Mouse (Mus musculus): ENCODE data around the gene Clba1. TPM values are rescaled to one million over a fixed set of nuclear protein-coding genes. Genes with fewer than 3 reads are reported as not detected.

Clba1 gene
- polyA plus RNA-seq, 1 experiment from 2014 or later: 21.1 TPM

DNA sequence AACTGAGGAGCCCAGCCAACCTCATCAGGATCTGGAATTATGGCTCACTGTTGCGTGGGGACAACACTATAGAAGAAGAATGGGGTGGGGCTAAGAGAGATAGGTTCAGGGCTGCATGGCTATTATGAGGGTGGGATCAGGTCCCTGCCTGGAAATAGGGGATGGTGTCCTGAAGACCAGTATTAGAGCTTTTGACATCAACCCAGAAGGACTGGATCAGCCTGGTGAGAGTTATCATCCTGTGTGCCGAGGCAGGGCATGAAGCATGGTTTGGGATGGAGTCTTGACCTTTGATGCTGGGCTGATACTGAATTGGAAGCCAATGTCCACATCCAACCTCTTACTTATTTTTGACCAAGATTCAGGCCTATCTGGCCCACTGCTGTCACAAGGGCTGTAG, 39.0 kb upstream of the Clba1 start:
- Histone ChIP-seq H3K9me3 (no peaks in the 10 kb centered on the region), H3K36me3 (no peaks in the 10 kb centered on the region), H3K4me2 (no peak overlapping the region), H3K27ac (replicated peaks) (no peak overlapping the region), H3K27me3 (no peaks in the 10 kb centered on the region), H3K4me1 (replicated peaks) (no peaks in the 10 kb centered on the region), H3K9ac (no peak overlapping the region), H3K4me3 (no peak overlapping the region)
- WGBS: 65% methylated on average over 2 of the region's 2 CpGs
- no peak for ATAC-seq (ENCODE audit: low read depth)

DNA sequence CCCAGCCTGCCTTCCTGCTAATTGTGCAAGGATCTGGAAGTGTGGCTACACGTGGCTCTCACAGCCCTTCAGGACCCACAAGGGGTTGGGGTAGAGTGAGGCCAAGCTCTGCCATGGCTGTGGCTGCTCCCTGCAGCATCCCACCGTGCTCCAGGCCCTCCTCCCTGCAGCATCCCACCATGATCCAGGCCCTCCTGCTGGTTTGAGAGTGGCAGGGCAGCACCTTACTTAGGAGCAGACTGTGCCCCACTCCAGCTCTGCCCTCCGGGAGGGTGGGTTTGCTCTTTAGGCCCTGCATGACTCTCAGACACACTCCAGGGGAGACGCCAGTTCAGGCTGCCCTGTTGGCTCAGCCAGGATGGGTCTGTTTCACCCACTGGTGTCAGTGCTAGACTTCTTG, 38.3 kb upstream of the Clba1 start:
- ATAC-seq (ENCODE audit: low read depth): no peak
- H3K27me3 ChIP-seq: no peaks in the 10 kb centered on the region
- WGBS: 70% methylated on average over 4 of the region's 4 CpGs

DNA sequence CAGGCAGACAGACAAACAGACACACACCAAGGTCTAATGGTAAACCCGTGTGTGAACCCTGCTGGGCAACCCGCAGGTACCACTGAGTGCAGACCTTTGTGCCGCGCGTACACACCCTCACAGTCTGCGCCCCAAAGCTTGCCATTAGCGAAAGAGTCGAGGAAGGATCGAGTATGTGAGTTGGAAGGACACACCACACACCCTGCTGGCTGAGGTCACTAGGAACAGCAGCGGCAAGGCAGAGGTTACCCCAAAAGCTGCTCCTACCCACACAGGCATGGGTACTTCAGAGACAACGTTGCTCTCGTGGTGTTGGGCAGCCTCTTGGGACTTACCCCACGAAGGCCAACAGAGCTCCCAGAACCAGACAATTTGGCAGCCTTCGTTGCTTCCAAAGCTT, 36.4 kb upstream of the Clba1 start:
- H3K36me3 ChIP-seq: no peaks in the 10 kb centered on the region
- no peak for ATAC-seq (ENCODE audit: low read depth)
- 91% methylated on average over 14 of the region's 14 CpGs for WGBS
- H3K27me3 ChIP-seq: no peaks in the 10 kb centered on the region
- H3K4me2 ChIP-seq: no peak overlapping the region
- H3K27ac ChIP-seq (replicated peaks): no peak overlapping the region
- H3K9me3 ChIP-seq: peaks cover 7% of the 10 kb centered on the region
- no peaks in the 10 kb centered on the region for H3K4me1 ChIP-seq (replicated peaks)
- H3K9ac ChIP-seq: no peak overlapping the region
- H3K4me3 ChIP-seq: no peak overlapping the region

More for the DNA sequence above, 38.3 kb upstream of the Clba1 start:
- H3K36me3 ChIP-seq: no peaks in the 10 kb centered on the region
- no peaks in the 10 kb centered on the region for H3K4me1 ChIP-seq (replicated peaks)
- no peak overlapping the region for H3K9ac ChIP-seq
- H3K4me2 ChIP-seq: no peak overlapping the region
- H3K9me3 ChIP-seq: peaks cover 4% of the 10 kb centered on the region
- no peak overlapping the region for H3K27ac ChIP-seq (replicated peaks)
- H3K4me3 ChIP-seq: no peak overlapping the region

DNA sequence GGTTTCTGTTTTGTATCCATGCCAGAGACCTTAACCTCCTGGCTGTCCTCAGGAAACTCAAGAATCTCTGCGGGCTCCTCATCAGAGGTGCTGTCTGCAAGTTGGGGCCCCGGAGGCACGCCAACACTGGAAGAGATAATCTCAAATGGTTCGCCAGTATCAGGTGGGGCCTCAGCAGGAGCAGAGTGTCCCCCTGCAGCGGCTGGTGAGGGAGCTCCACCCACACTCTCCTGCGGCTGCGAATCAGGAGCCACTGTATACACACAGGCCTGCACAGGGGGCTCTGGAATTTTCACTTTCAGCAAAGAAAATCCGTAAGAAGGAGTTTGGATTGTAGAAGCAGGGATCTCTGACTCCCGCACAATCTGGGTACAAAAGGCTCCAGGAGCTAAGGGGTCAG, 35.4 kb upstream of the Clba1 start:
- no peak overlapping the region for H3K9ac ChIP-seq
- 52% methylated on average over 9 of the region's 9 CpGs for WGBS
- ATAC-seq (ENCODE audit: low read depth): no peak
- H3K4me1 ChIP-seq (replicated peaks): no peaks in the 10 kb centered on the region
- H3K4me2 ChIP-seq: no peak overlapping the region
- H3K27me3 ChIP-seq: no peaks in the 10 kb centered on the region
- peaks cover 7% of the 10 kb centered on the region for H3K9me3 ChIP-seq
- no peak overlapping the region for H3K4me3 ChIP-seq
- no peaks in the 10 kb centered on the region for H3K36me3 ChIP-seq
- no peak overlapping the region for H3K27ac ChIP-seq (replicated peaks)

DNA sequence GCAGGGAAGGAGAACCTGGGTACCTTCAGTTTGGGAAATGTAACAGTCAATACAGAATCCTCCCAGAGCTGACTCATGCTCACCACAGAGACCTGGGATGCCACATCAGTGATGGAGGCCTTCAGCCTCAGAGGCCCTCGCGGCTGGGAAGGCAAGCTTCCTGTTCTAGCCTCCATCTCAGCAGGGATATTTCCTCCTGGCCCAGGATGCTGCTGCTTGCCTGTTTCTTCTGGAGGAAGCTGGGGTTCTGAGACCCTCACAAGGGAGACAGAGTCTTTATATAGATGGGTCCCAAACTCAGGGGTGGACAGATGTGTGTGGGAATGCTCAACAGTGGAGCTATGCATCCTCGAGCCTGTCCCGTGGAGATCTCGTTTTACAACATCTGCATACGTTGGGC, 34.7 kb upstream of the Clba1 start:
- Histone ChIP-seq H3K27ac (replicated peaks) (no peak overlapping the region), H3K36me3 (no peaks in the 10 kb centered on the region), H3K27me3 (no peaks in the 10 kb centered on the region), H3K9ac (no peak overlapping the region), H3K4me3 (no peak overlapping the region), H3K4me1 (replicated peaks) (no peaks in the 10 kb centered on the region), H3K4me2 (no peak overlapping the region), H3K9me3 (peaks cover 7% of the 10 kb centered on the region)
- no peak for ATAC-seq (ENCODE audit: low read depth)
- 83% methylated on average over 6 of the region's 6 CpGs for WGBS

DNA sequence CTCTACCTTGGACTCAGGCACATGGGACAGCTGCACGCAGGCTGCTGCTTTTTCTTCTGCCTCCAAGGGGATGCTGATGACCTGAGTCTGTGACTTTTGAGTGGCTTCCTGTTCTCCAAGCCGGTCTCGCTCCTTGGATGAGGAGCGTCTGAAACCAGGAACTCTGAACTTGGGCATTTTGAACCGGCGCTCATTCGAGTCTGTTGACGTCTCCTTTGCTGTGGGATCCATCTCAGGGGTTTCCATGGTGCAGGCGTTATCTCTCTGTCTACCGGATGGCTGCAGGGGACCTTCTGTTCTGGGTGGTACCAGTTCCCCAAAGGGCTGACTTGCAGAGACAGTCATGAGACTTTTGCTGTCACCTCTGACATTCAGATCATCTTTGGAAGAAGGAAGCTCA, 34.3 kb upstream of the Clba1 start:
- no peak for ATAC-seq (ENCODE audit: low read depth)
- Histone ChIP-seq H3K4me3 (no peak overlapping the region), H3K36me3 (no peaks in the 10 kb centered on the region), H3K27me3 (no peaks in the 10 kb centered on the region), H3K9ac (no peak overlapping the region), H3K27ac (replicated peaks) (no peak overlapping the region), H3K4me2 (no peak overlapping the region), H3K4me1 (replicated peaks) (no peaks in the 10 kb centered on the region), H3K9me3 (peaks cover 7% of the 10 kb centered on the region)
- WGBS: 88% methylated on average over 10 of the region's 10 CpGs

DNA sequence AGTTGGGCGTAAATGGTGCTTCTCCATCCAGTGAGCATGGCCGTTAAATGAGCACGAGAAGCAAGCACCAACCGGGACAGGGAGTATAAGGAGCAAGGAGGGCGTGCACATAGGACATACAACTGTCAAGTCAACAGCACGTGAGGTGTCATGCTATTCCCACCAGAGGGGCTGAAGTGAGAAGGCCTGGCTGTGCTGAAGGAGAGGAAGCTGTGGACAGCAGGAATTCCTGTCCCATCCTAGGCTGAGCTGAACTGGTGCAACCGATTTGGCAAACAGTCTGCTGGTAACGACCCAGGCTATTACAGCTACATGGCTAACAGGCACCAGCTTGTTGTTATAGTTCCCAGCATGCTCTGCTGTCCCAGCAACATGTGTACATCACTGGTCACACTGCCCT, 17.7 kb upstream of the Clba1 start:
- Histone ChIP-seq H3K4me2 (no peak overlapping the region), H3K4me1 (replicated peaks) (peaks cover 14% of the 10 kb centered on the region), H3K4me3 (no peak overlapping the region), H3K27ac (replicated peaks) (no peak overlapping the region), H3K36me3 (no peaks in the 10 kb centered on the region), H3K9ac (no peak overlapping the region), H3K27me3 (no peaks in the 10 kb centered on the region), H3K9me3 (no peaks in the 10 kb centered on the region)
- 78% methylated on average over 8 of the region's 8 CpGs for WGBS
- ATAC-seq (ENCODE audit: low read depth): no peak

DNA sequence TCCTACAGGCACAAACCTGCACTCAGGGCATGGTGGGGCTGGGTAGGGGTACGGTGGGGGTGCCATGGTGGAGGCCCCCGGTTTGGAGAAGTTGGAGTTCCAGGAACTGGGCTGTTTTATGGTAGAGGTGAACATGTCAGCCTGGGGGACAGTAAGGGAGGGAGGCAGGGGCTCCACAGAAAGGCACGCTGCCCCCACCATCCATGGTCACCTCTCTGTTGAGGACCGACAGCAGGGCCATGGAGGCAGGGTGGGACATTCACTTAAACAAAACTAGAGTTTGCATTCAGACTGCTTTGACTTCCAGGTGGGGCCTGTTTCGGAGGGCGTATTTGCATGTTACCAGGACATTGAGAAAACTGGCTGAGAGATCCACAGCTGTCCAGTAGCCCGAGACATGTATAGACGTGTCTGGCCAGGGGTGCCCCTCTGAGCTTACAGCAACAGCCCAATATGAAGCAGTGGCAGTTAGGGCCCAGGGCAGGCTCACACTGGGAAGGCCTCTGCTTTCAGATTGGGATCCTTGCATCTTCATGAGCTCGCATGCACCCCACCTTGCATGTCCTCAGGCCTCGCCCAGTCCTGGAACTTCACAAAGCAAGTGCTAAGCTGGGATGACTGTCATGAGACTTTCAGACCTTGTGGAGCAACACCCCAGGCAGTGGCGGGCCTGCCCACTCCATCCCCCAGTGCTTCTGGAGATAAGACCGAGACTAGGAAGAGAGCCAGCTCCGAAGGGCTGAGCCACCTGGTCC, 15.0 kb upstream of the Clba1 start:
- no peaks in the 10 kb centered on the region for H3K9me3 ChIP-seq
- H3K4me3 ChIP-seq: no peak overlapping the region
- 0 out of 2 replicates have a peak, but pooled peaks cover under 1% of the 10 kb centered on the region for H3K27me3 ChIP-seq
- ATAC-seq (ENCODE audit: low read depth): no peak
- peaks cover 28% of the 10 kb centered on the region for H3K4me1 ChIP-seq (replicated peaks)
- peak overlapping the region; percentile 34; the same call in 1 of the 2 replicates for H3K9ac ChIP-seq
- H3K4me2 ChIP-seq: no peak overlapping the region
- H3K36me3 ChIP-seq: no peaks in the 10 kb centered on the region
- WGBS: 77% methylated on average over 13 of the region's 13 CpGs
- no peak overlapping the region for H3K27ac ChIP-seq (replicated peaks)

DNA sequence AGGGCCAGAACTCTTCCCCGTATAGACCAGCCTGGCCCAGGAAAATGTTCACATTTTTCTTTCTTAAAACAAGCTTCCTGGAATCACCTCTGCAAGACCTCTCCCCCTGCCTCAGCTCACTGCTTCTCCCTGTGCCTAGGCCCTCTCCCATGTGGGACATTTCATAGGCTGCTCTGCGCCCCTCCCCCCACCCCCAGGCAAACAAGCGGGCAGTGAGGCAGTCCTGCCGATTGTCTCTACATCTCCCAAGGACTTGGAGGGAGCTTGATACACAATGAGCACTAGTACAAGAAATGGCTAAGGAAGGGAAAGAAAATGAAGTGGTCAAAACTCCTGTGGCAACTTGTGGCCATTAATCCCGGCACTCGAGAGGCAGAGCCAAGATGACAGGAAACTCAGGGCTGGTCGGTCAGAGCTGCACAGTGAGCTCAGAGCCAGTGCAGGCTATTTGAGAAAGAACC, 14.4 kb upstream of the Clba1 start:
- no peak for ATAC-seq (ENCODE audit: low read depth)
- H3K4me2 ChIP-seq: no peak overlapping the region

DNA sequence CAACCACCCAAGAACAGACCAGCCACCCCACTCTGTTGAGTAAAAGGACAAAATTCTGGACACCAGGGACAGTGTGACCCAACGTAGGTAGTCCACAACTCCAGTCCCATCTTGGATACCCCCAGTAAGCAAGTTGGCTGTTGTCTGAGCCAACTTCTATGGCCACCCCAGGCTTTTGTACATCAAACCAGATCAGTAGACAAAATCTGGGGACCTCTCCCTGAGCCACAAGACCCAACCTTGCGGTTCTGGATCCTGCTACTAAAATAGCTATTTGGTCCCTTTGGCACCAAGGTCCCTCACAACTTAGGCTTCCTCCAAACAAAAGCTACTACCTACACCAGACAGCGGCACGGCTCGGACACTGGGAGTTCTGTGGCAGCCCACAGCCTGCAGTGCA, 13.7 kb upstream of the Clba1 start:
- Histone ChIP-seq H3K4me1 (replicated peaks) (peaks cover 28% of the 10 kb centered on the region), H3K9ac (no peak overlapping the region), H3K27me3 (peaks cover 12% of the 10 kb centered on the region; the same call in 1 of the 2 replicates), H3K36me3 (no peaks in the 10 kb centered on the region), H3K9me3 (no peaks in the 10 kb centered on the region), H3K4me2 (no peak overlapping the region), H3K4me3 (no peak overlapping the region), H3K27ac (replicated peaks) (no peak overlapping the region)
- WGBS: 82% methylated on average over 5 of the region's 5 CpGs
- ATAC-seq (ENCODE audit: low read depth): no peak

More for the DNA sequence above, 14.4 kb upstream of the Clba1 start:
- no peaks in the 10 kb centered on the region for H3K9me3 ChIP-seq
- H3K27ac ChIP-seq (replicated peaks): no peak overlapping the region
- H3K27me3 ChIP-seq: peaks cover 7% of the 10 kb centered on the region; the same call in 1 of the 2 replicates
- 32% methylated on average over 7 of the region's 7 CpGs for WGBS
- H3K36me3 ChIP-seq: no peaks in the 10 kb centered on the region
- H3K4me1 ChIP-seq (replicated peaks): peaks cover 28% of the 10 kb centered on the region
- no peak overlapping the region for H3K4me3 ChIP-seq
- peak overlapping the region; percentile 34; the same call in 1 of the 2 replicates for H3K9ac ChIP-seq

DNA sequence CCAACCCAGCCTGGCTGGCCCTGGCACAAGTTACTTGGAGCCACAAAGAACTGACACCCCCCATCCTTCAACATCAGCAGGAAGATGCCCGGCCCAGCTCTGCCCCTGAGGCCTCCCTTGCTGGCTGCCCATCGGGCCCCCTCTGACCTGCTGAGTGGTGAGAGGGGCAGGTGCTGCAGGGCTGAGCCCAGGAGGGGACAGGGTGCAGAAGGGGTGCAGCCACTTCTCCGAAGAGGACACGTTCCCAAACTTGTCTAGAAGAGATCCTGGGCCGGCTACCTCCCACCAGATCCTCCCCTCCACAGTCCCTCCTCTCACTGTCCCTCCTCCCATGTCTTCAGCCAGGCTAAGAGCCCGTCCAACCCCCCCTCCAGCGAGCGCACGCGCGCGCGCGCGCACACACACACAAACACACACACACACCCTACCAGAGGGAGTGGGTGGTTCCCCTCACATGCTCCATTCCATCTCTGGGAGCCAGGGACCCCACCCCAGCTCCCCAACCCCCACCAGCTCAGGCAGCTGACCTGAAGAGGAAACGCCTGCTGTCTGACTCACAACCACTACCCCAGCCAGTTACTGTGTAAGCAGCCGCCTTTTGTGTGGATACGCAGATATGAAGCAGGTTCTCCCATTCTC, 13.2 kb upstream of the Clba1 start:
- H3K4me1 ChIP-seq (replicated peaks): peaks cover 28% of the 10 kb centered on the region
- H3K36me3 ChIP-seq: no peaks in the 10 kb centered on the region
- peaks cover 18% of the 10 kb centered on the region for H3K27me3 ChIP-seq
- H3K9me3 ChIP-seq: no peaks in the 10 kb centered on the region
- ATAC-seq (ENCODE audit: low read depth): no peak
- no peak overlapping the region for H3K9ac ChIP-seq
- no peak overlapping the region for H3K27ac ChIP-seq (replicated peaks)
- no peak overlapping the region for H3K4me2 ChIP-seq
- no peak overlapping the region for H3K4me3 ChIP-seq
- WGBS: 71% methylated on average over 18 of the region's 18 CpGs

DNA sequence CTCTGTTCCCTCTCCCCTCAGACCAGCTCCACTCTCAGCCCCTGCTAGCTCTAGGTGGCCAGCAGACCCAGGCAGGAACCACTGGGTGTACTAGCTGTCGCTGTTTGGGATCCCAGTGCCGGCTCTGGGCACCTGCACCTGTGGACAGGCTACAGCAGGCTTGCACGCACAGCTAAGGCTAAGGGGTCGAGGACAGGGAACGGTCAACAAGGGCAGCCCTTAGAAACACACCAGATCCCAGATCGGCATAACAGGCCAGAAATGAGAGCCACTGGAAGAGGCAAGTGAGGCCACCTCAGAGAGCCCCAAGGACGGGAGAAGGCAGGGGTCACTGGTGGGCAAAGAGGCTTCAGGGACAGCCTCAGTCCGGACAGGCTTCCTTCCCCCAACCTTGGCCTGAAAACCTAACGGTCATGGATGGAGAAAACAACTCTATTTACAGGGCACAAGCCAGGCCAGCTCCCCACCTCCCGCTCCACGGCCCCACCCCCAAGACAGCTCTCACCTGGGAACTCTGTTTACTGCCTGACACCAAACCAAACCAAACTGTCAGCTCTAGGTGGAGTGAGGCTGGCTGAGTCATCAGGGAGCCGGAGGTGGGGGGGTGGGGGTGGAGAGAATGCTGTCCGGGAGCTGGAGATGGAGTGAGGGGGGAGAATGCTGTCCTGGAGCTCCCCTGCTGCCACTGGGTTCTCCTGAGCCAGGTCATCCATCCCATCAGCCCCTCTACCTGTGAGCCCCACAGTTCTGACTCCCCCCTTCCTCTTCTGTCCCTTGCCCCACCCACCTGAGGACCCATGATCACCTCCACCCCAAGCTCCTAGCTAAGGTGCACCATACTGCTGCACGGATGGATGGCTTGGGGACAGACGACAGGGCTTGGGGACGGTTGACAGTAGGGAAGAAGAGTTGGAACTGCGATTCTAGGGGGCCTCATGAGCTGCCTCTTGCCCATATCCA, 11.9 kb upstream of the Clba1 start:
- no peak for ATAC-seq (ENCODE audit: low read depth)
- WGBS: 55% methylated on average over 17 of the region's 17 CpGs
- Histone ChIP-seq H3K36me3 (no peaks in the 10 kb centered on the region), H3K4me2 (no peak overlapping the region), H3K27me3 (peaks cover 30% of the 10 kb centered on the region), H3K9me3 (no peaks in the 10 kb centered on the region), H3K9ac (no peak overlapping the region), H3K27ac (replicated peaks) (no peak overlapping the region), H3K4me1 (replicated peaks) (peaks cover 35% of the 10 kb centered on the region), H3K4me3 (no peak overlapping the region)

All from neural tube, embryonic 13.5 days (tissue).